Mouse (Mus musculus) stomach, postnatal 0 days (tissue): ENCODE data around the gene Arhgef5. TPM values are rescaled to one million over a fixed set of nuclear protein-coding genes. Genes with fewer than 3 reads are reported as not detected.

Experiments used
- ATAC-seq: fragments of 200-750 bp; cut with Nextera tagmentation; 2 replicates; pipeline ENCODE4 v1.8.0; 2017; ENCODE audit not compliant: low FRiP score, low TSS enrichment
- DNase-seq: peaks from one replicate; pipeline ENCODE4 v3.0.0-alpha.2; 2016; ENCODE audit warnings: low spot score
- H3K27ac ChIP-seq: fragments of 300-500 bp; sonication (generic); replicated peaks from 2 replicates; pipeline ENCODE4 v1.5.1; 2014; ENCODE audit warnings: mild to moderate bottlenecking, control low read depth
- H3K27me3 ChIP-seq: fragments of 300-500 bp; sonication (generic); 2 replicates; pipeline ENCODE4 v1.6.1; 2014; ENCODE audit warnings: low read length; ENCODE audit not compliant: control insufficient read depth, insufficient read depth
- H3K36me3 ChIP-seq: fragments of 300-500 bp; sonication (generic); 2 replicates; pipeline ENCODE4 v1.6.1; 2014; ENCODE audit warnings: low read length, mixed read lengths; ENCODE audit not compliant: control insufficient read depth, insufficient read depth
- H3K4me1 ChIP-seq: fragments of 300-500 bp; sonication (generic); replicated peaks from 2 replicates; pipeline ENCODE4 v1.6.1; 2014; ENCODE audit warnings: antibody characterized with exemption; ENCODE audit not compliant: control insufficient read depth, insufficient read depth
- H3K4me2 ChIP-seq: fragments of 300-500 bp; sonication (generic); replicated peaks from 2 replicates; pipeline ENCODE4 v1.6.1; 2014; ENCODE audit warnings: low read depth, mild to moderate bottlenecking, control low read depth, moderate library complexity
- H3K4me3 ChIP-seq: fragments of 300-500 bp; sonication (generic); 2 replicates; pipeline ENCODE4 v1.5.1; 2014; ENCODE audit warnings: low read depth, low read length, control low read depth
- H3K9ac ChIP-seq: fragments of 300-500 bp; sonication (generic); 2 replicates; pipeline ENCODE4 v1.6.1; 2014; ENCODE audit warnings: mild to moderate bottlenecking, low read length, control low read depth, mixed read lengths
- H3K9me3 ChIP-seq: fragments of 300-500 bp; sonication (generic); 2 replicates; pipeline ENCODE4 v1.6.1; 2016; ENCODE audit warnings: low read length; ENCODE audit not compliant: control insufficient read depth
- CTCF ChIP-seq: IDR thresholded peaks from 2 replicates; pipeline ENCODE4 v1.5.1; 2016; ENCODE audit warnings: antibody characterized with exemption, low read depth, mild to moderate bottlenecking, moderate library complexity
- EP300 ChIP-seq: optimal IDR thresholded peaks from 2 replicates; pipeline ENCODE3; 2016; ENCODE audit warnings: antibody characterized with exemption
- WGBS: fragments of 180-500 bp; shearing (Covaris S2); extraction: QIAGEN DNeasy Blood & Tissue Kit; methylation state at CpG from one replicate; pipeline ENCODE4 v1.1.7; 2014; 5-methylcytosine and 5-hydroxymethylcytosine counted together
- polyA plus RNA-seq: library from polyadenylated mRNA; unstranded; fragments of >200 nt; fragmentation: Nextera tagmentation; extraction: Ambion mirVana; gene quantifications from 2 replicates; pipeline ENCODE4 v1.2.1, GENCODE M21; 2015

Arhgef5 gene
- polyA plus RNA-seq, 1 experiment from 2014 or later = 13.4 TPM

DNA sequence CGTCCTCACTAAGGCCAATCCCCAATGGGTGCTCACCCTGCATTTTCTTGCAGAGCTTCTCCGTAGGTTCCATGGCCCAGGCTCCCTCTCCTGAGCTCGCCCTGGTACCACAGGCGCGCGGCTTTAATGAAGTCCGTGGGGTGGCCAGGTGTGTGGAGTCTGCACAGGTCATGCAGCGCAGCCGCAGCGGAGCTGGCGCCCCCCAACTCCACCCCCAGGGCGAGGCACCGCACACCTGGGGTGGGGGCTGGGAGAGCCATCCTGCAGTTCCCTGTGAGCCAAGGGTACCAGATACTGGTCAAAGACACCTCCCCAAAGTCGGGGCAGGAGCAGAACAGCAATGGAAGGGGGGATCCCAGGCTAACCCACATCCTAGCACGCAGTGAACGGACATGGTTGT is 44.1 kb downstream of the Arhgef5 start, which contains the start of gene Nobox:
TSS of gene Nobox (minus strand) at position 101 of the 400 bp plus-strand sequence.
- Histone ChIP-seq H3K9me3 (no peaks in the 10 kb centered on the region), H3K4me1 (no peaks in the 10 kb centered on the region; the same call in 1 of the 2 replicates), H3K27me3 (no peaks in the 10 kb centered on the region), H3K36me3 (no peaks in the 10 kb centered on the region), H3K9ac (no peak within 1 kb of the TSS), H3K4me2 (no peak within 1 kb of the TSS), H3K4me3 (no peak within 1 kb of the TSS), H3K27ac (no peak within 1 kb of the TSS)
- WGBS = 70% methylated on average over 16 of the region's 16 CpGs
- TF ChIP-seq EP300 = no peak
- no peak for TF ChIP-seq CTCF
- DNase-seq (no peak), ATAC-seq (0 out of 2 replicates have a peak, but pooled peaks have one; percentile 24)

DNA sequence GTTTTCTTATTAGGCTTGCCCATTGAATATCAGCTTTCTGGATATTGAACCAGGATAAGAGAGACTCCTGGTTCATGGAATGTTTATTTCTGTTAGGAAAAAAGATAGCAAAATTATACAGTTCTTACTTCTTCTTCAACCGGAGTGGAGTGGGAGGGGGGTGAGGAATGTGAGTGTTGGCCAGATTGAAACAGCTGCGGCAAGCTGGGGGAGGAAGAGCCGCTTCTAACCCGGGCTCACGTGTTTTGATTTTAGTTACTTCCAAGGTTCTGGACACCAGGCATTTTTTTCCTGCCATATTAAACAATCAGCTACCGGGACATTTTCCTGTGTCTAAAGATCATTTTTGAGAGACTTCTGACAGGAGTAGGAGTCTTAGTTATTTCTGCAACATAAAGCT is 44.7 kb downstream of the Arhgef5 start:
- DNase-seq (no peak), ATAC-seq (no peak)
- no peak overlapping the region for H3K4me2 ChIP-seq
- H3K4me3 ChIP-seq = no peak overlapping the region
- H3K36me3 ChIP-seq = no peaks in the 10 kb centered on the region
- no peaks in the 10 kb centered on the region for H3K27me3 ChIP-seq
- WGBS = 43% methylated on average over 6 of the region's 6 CpGs
- TF ChIP-seq EP300 (no peak), CTCF (no peak)
- H3K27ac ChIP-seq = no peak overlapping the region
- no peaks in the 10 kb centered on the region; the same call in 1 of the 2 replicates for H3K4me1 ChIP-seq
- H3K9ac ChIP-seq = no peak overlapping the region
- H3K9me3 ChIP-seq = no peaks in the 10 kb centered on the region

DNA sequence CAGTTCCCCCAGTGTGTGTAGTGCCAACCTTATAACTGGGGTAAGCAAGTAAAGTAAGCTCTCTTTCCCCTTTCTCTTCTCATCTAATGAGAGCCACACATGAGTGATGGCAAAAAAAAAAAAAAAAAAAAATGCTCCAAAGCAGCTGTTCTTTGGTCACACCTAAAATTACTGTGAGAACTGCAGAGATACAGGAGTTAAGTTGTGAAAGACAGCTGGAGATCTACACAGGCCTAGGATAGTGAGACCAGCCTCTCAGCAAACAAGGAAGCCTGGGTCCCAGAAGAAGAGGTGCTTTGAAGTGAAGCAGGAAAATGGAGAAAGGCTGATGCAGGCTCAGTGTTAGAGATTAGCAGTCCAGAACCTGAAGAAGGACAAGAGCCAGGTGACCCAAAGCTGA is 47.2 kb downstream of the Arhgef5 start:
- no peak for TF ChIP-seq CTCF
- TF ChIP-seq EP300 = no peak

DNA sequence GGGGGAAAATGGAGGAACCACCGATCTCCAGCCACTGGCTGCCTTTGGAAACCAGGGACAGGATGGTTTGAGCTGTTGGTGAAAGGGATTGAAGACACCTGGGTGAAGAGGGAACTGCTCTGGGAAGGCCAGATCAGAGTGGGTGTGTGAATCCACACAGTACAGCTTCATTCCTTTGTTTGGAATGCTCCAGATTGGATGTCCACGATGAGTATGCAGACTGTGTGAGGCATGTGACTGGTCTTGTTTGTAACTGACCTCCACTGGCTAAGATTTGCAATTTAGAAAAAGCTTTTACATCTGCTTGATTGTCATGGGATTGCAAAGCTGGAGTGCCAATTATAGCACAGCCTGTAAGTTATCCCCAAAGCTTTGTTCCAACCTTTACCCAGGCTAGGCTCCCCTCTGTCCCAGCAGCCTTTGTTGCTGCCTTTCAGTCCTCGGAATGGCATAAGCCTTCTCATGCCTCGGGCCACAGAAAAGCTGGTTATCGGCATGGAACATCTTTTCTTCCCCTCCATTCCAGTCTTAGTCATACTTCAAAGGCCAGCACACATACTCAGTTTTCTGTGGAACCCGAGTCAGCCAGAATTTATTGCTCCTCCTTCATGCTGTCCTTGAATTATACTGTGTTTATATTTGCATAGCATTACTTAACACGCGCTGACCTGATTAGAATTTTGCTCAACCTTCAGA is 47.7 kb downstream of the Arhgef5 start:
- no peak for DNase-seq
- Histone ChIP-seq H3K27me3 (no peaks in the 10 kb centered on the region), H3K9ac (no peak overlapping the region), H3K4me1 (no peaks in the 10 kb centered on the region; the same call in 1 of the 2 replicates), H3K9me3 (no peaks in the 10 kb centered on the region), H3K4me3 (no peak overlapping the region), H3K36me3 (no peaks in the 10 kb centered on the region), H3K27ac (0 out of 2 replicates have a peak overlapping the region, but pooled peaks have one; percentile 14), H3K4me2 (no peak overlapping the region)
- 0 out of 2 replicates have a peak, but pooled peaks have one; percentile 45 for ATAC-seq
- 51% methylated on average over 8 of the region's 8 CpGs for WGBS
- TF ChIP-seq EP300 = no peak
- no peak for TF ChIP-seq CTCF

More for the DNA sequence above, 47.2 kb downstream of the Arhgef5 start:
- Histone ChIP-seq H3K4me3 (no peak overlapping the region), H3K4me1 (no peaks in the 10 kb centered on the region; the same call in 1 of the 2 replicates), H3K9ac (no peak overlapping the region), H3K4me2 (no peak overlapping the region), H3K9me3 (no peaks in the 10 kb centered on the region), H3K36me3 (no peaks in the 10 kb centered on the region), H3K27ac (0 out of 2 replicates have a peak overlapping the region, but pooled peaks have one; percentile 14), H3K27me3 (no peaks in the 10 kb centered on the region)
- no peak for DNase-seq
- no peak for ATAC-seq

DNA sequence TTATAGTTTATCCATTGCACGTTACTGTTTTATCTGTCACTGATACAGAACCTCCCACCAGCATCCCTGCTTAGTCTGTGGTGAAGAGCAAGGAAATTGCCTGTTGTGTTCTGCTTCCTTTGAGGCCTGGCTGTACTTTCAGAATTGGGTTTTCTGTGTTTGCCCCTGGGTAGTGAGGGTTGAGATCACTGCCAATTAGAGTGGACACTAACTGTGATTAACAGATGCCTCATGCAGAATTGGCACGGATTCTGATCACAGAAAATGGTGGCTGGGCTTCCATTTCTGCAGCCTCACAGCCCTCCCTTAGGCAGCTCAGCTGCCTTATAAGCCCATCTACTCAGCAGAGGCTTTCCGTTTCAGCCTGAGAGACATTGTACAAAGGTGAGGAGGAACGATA is 68.1 kb downstream of the Arhgef5 start:
- Histone ChIP-seq H3K27me3 (no peaks in the 10 kb centered on the region), H3K4me3 (no peak overlapping the region), H3K9me3 (no peaks in the 10 kb centered on the region), H3K4me2 (no peak overlapping the region), H3K4me1 (no peaks in the 10 kb centered on the region), H3K27ac (no peak overlapping the region), H3K9ac (no peak overlapping the region), H3K36me3 (no peaks in the 10 kb centered on the region)
- DNase-seq (no peak), ATAC-seq (no peak)
- WGBS = 71% methylated on average over 4 of the region's 4 CpGs
- TF ChIP-seq EP300 = no peak
- TF ChIP-seq CTCF = no peak

DNA sequence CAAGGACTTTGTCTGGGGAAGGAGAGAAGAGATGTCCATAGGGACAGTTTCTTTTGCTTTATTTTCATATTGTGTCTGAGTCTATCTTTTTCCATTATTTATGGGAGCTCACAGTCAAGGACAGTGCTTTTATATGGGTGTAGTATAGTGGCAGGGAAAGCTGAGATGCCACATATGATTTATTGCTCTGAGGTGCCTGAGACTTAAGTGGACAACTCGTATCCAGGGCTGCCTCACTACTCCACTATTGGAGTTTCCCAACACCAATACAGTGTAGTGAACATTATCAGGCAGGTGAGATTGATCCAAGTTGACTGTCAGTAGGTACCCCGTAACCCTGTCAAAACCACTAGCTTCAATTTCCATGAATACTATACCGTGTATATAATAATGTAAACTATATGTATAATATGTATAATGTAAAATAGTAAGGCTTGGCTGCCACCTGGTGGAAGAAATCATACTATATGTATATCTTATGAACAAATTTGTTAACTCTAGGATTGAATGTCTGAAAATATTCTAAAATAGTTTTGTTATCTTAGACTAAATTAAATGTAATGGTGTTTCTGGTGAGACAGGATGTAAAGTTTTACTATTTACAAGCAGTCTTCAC is 70.3 kb downstream of the Arhgef5 start:
- Histone ChIP-seq H3K27me3 (no peaks in the 10 kb centered on the region), H3K27ac (no peak overlapping the region), H3K9ac (no peak overlapping the region), H3K4me3 (no peak overlapping the region), H3K4me2 (no peak overlapping the region), H3K36me3 (no peaks in the 10 kb centered on the region), H3K9me3 (no peaks in the 10 kb centered on the region), H3K4me1 (no peaks in the 10 kb centered on the region)
- peak; percentile 61 for TF ChIP-seq CTCF
- TF ChIP-seq EP300 = no peak
- no peak for ATAC-seq
- 51% methylated on average over 3 of the region's 3 CpGs for WGBS
- no peak for DNase-seq
